Mouse (Mus musculus) small intestine, adult 2 months (tissue): Measurements from ENCODE around the gene Gle1.

ENCODE experiments used
- CTCF ChIP-seq: fragments of 200-500 bp; IDR thresholded peaks from 2 replicates; pipeline ENCODE4 v1.5.1; 2012; ENCODE audit warnings: low read depth, mild to moderate bottlenecking, control low read depth, inconsistent platforms, low read length, moderate library complexity, mixed read lengths; ENCODE audit not compliant: insufficient replicate concordance, insufficient read length; ENCODE audit errors: extremely low read depth
- POLR2A ChIP-seq: fragments of 200-500 bp; IDR thresholded peaks from 2 replicates; pipeline ENCODE4 v1.6.1; 2012; ENCODE audit warnings: low read depth, mild to moderate bottlenecking, control low read depth, inconsistent platforms, low read length, moderate library complexity

DNA sequence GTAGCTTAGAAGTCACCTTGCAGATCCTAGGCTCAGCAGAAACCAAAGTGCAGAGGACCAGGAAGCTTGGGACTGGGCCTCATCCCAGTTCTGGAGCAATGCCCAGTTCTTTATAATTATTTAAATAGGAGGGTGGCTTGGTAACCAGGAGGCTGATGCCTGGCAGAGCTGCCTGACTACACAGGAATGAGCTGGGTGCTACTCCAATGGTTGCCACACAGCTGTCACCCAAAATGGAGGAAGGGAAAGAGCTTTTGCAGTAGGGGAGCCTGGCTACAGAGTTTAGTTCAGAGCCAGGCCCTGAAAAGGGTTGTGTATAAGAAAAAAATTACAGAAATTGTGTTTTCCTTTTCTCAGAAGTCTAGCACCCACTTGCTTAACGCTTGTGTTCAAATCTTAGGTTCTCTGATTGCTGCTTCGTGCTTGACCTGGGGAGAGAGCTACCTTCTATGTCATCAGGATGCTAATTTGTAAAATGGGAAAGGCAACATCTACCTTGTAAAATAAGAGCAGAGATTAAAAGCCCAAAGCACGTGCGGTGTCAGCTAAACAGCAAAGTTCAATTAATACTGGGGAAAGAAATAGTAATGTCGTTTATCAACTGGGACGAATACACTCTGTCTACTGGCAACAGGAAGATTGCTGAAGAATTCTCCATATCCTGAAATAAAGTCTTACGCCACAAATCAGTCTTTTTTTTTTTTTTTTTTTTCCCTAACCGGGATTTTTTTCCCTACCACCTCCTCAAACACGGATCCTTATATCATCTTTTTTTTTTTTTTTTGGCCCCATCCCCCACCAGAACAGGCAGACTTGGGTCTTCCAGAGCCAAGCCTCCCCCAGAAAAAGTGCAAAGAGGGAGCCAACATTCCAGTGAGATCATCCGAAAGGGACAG, 29.4 kb downstream of the Gle1 start:
- TF ChIP-seq CTCF (no peak), POLR2A (no peak; the same call in 1 of the 2 replicates)
